Mouse (Mus musculus): ENCODE measurements around the gene Gm42742.

Gene Gm42742

DNA sequence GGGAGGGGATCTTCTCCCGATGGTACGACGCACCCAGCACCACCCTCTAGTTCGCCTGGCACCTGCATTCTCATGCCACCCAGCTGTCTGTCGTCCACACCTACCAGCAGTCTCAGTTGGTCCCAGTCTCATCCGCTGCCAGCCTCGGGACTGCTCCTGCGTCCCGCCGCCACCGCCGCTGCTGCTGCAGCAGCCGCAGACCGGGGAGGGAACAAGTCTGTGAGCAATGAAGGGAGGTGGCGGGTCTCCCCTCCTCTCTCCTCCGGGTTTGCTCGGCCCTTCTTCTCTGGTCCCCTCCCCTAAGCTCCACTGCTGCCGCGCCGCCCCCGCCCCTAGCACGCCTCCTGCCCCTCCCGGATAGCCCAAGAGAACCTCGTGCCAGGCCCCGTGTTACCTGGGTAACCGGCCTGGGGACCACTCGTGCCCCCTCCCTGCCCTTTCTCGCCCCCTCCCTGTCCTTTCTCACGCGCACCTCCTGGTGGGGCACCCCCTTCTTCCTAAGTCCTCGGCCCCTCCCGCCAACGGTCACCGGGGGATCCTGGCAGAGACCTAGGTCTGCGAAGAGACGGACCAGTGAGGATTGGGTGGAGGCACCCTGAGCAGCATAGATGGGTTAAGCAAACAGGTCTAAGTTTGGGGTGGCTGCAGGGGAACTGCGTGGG is at the start of gene Gm42742, which contains the start of gene Prrt2:
Gene Gm42742, minus strand, starts transcription at position 197 of the 662 bp plus-strand sequence.
Gene Prrt2, minus strand, starts transcription at position 311 of the 662 bp plus-strand sequence.
- DNase-seq (ENCODE audit: extremely low read depth, insufficient read length, low spot score) = peak; percentile 49

DNA sequence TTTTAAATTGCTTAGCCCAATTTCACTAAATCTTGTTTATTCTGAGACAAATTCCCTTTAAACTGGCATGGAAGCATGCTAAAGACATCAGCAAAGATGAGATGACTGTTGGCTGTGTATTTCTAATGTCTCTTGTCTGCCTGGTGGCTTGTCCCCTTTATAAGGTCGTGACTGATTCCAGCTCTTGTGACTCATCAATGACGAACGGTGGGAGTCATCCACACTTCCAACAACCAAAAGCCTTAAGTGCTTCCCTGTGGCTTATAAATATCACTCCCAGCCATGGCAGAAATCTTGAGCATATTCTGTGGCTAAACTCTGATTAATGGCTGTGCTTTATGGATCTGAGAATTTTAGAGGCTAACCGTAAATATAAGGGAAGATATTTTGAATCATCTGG is 45.4 kb upstream of the Gm42742 start:
- peak; percentile 34 for DNase-seq (ENCODE audit: extremely low read depth, insufficient read length, low spot score)

DNA sequence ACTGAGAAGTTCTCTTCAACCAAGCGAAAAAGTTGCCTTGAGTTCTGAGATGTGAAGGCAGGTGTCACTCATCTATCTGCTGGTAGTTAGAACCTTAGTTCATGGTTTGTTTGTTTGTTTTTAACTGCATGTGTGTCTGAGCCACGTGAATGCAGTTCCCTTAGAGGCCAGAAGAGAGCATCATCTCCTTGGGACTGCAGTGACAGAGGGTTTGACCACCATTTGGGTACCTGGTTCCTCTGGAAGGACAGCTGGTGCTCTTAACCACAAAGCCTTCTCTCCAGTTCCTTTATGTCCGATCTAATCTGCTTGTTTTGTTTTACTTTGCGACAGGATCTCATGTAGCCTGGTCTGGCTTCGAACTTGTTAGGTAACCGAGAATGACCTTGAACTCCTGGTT is 44.6 kb upstream of the Gm42742 start:
- no peak for DNase-seq (ENCODE audit: extremely low read depth, insufficient read length, low spot score)

DNA sequence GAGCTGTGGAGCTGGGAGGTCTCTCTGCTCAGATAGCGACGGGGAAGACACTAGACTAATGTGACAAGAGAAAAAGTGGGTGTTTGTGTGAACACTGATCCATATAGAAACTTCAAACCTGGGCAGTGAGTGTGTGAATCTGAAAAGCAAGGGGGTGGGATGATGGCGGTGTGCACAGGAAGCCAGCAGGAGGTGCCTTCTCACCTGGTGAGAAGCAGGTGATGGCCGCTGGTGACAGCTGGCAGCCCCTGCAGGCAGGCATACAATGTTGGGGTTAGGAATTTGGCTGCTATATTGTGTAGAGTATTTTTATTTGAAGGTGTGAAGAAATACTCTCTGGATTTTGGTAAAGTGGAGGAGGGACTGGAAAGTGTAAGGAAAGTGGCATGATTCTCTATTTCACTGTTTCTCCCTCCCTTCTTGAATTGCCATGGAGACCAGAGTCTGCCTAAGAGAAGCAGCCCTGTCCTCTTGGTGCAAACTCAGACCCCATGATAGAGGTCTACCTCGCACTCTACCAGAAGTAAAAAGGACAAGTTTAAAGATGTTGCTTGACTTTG is 34.2 kb upstream of the Gm42742 start:
- DNase-seq (ENCODE audit: extremely low read depth, insufficient read length, low spot score) = no peak

DNA sequence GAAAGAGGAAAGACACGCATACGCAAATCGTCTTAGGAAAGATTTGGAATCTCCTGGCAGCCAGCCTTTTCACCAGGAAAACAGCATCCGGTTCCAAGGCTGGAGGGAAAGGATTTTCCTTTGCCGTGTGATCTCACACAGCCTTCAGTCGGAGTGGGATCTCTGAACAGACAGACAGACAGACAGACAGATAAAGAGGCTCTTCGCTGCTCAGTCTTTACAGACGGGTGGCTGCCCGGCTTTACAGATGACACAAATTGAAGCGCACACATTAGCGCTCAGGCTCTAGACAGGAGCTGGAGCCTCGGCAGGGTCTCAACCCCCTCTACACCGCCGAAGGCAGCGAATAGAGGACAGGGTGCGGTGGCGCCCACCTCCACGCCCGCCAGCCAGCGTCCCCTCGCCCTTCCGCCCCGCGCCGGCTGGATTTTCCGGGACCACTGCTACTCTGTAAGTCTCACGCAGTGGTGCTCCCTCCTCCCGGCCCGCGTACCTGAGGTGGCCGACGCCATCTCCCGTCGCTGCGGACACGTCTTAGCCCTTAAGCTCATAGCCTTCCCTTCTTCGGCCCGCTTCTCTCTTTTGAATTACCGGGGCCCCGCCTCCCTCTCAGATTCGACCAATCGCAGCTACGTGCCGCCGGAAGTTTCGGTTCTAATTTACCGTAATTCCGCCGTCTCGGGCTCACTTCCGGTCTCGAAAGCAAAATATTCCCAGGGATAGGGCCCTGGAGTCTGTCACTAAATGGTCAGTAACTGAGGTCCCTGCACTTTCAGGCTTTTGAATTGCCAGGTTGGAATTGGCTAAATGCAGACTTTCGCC is 21.2 kb upstream of the Gm42742 start, which contains the start of gene Kif22:
Gene Kif22, minus strand, starts transcription at position 621 of the 822 bp plus-strand sequence.
- peak; percentile 79 for DNase-seq (ENCODE audit: extremely low read depth, insufficient read length, low spot score)

DNA sequence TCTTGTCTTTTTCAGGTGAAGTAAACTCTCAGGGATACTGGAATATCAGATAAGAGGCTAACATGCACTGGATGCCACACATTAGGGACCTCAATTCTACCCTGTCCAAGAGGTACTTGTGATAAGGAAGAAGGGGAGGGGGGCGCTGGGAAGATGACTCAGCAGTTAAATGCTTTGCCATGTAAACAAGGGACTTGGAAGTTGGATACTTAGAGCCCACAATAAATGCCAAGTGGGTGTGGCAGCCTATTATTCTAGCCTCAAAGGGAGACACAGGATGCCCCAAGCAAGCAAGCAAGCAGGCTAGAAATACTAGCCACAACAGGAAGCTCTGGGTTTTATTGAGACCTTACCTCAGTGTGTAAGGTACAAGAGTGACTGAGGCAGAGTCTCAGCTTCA is 10.3 kb upstream of the Gm42742 start:
- no peak for DNase-seq (ENCODE audit: extremely low read depth, insufficient read length, low spot score)

DNA sequence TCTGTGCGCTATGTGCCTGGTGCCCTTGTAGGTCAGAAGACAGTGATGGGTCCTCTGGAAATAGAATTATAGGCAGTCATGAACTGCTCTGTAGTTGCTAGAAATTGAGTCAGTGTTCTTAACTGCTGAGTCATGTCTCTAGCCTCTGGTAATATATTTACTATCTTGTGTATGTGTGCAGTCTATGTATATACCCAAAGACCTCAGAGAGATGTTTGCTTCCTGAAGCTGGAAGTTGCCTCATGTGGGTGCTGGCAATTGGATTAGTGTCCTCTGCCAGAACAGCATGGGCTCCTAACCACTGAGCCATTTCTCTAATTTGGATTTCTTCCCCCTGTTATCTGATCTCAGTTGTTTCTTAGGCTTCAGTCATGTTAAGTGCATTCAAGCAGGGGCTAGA is 9.3 kb upstream of the Gm42742 start:
- DNase-seq (ENCODE audit: extremely low read depth, insufficient read length, low spot score) = no peak

DNA sequence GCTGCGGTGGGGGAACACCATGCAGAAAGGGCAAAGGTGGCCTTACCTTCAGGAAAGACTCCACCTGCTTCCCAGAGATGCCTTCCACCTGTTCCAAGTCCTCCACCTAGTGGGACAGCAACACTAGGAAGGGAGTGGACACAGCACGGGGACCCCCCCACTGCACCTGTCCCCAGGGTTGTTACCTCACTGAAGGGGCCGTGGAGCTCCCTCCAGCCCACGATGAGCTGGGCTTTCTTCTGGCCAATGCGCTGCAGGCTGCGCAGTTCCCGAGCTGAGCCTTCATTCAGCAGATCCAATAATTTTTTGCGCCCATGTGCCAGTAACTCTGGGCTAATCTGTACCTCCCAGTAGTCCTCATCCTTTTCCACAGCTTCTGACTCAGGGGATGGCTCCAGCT is 7.0 kb upstream of the Gm42742 start:
- DNase-seq (ENCODE audit: extremely low read depth, insufficient read length, low spot score) = no peak

DNA sequence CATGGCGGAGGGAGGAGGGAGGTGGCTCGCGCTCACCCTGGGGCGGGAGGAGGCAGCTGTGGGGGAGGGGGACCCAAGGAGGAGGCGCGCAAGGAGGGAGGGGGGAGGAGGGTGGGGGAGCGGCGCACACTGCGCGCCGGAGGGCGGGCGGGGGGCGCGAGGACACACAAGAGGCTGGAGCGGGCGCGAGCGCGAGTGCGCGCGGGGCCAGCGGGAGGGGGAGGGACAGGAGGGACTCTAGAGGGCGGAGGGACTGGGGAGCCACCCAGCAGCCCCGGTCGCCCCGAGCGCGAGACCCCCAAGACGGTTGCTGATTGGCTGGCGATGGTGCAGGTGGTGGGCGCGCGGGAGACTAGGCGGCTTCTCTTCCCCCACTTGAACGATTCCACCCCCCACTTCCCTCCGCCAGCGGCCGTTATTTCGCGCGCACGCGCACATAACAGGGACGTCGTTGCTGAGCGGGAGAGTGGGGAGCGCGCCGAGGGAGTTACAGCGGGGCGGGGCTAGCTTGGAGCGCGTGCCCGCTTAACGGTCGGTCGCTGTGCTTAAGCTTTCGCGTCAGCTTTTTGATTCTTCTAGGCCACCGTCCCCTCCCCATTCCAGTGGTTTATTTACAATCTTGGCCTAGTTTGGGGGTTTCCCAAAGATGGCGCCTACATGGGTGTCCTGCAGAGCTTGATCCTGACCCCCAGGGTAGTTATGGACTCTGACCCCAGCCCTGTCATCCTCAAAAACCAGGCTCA is 6.3 kb upstream of the Gm42742 start, which contains the start of gene Maz:
Gene Maz, minus strand, starts transcription at position 54 of the 743 bp plus-strand sequence.
- peak; percentile 99 for DNase-seq (ENCODE audit: extremely low read depth, insufficient read length, low spot score)

DNA sequence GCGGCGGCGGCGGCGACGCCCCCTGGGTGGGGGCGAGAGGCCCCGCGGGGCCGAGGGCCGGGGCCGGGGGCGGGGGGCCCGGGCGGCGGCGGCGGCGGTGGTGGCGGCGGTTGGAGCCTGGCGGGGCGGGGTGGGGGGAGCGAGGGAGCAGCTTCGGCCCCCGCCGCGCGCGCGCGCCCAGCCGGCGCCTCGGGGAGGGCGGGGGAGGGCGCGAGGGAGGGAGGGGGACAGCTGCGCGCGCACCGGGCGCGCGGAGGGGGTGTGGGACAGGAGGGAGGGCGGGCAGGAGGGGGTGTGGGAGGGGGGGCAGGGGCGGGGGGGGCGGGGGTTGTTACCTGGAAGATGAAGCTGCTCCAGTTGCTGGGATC is 5.7 kb upstream of the Gm42742 start:
- DNase-seq (ENCODE audit: extremely low read depth, insufficient read length, low spot score) = no peak

DNA sequence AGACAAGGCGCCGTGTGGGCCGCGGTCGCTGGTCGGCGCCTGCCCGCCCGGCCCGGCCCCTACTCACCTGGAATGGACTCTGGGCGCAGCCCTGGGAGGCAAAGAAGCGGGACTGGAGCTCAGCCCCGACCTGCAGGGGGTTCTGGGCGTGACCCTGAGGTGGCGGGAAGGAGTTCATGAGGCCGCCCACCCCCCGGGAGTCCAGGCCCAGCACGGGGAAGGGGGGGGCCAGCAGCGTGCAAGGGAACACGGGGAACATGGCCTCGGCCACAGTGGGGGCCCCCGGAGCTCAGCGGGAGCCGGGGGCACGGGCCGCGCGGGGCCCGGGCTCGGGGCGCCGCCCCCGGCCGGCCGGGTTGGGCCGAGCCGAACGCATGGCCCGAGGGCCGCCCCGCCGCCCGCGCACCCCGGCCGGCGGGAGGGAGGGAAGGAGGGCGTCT is 5.3 kb upstream of the Gm42742 start:
- peak; percentile 65 for DNase-seq (ENCODE audit: extremely low read depth, insufficient read length, low spot score)

DNA sequence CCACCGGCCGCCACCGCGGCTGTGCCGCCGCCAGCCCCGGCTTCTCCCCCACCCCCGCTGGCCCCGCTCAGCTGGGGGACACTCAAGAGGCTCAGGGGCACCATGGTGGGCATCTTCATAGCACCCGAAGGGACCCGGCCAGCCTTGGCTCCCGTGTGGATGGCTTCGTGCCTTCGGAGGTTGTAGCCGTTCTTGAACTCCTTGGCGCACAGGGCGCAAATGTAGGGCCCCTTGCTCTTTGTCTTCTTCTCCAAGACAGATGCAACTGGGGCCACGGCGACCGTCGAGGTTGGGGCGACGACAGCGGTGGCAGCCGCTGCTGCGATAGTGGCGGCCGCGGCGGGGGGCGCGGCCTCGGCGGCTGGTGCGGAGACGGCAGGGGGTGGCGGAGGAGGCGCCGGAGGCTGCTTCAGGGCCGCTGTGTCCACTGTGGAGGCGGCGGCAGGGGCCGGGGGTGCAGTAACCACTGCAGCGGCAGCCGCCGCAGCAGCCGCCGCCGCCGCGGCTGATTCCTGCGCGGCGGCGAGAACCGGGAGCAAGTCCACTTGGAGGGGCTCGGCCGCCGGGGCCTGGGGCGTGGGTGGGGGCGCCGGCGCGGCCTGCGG is 4.8 kb upstream of the Gm42742 start:
- no peak for DNase-seq (ENCODE audit: extremely low read depth, insufficient read length, low spot score)

DNA sequence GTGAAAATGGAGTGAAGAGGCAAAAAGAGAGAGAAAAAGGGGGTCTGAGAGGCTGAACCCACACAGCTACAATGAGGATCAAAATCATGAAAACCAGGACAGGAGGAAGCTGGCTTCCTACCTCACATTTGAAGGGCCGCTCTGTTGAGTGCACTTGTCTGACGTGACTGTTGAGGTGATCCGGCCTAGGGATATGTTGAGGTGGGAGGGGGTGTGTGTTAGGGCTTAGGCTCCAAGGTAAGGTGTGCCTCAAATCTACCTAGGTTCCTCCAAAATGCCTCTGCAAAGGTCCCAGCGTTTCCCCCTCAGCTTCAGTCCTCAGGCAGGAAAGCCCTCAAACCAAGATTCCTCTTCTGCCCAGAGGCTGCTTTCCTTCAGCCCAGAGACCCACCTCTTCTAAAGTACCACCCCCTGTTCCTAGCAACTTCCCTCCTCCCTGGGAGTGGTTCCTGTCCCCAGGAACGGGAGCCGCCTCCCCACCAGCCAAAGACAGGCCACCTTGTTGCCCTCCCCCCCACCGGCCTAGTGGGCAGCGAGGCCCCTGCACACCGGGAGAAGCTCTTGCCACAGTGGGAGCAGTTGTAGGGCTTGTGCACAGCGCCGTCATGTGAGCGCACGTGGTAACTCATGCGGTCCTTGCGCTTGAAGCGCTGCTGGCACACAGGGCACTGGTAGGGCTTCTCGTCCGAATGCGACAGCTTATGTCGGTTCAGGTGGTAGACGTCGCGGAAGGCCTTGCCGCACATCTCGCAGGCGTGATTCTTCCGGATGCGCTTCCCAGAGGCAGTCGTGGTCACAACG is 4.1 kb upstream of the Gm42742 start:
- DNase-seq (ENCODE audit: extremely low read depth, insufficient read length, low spot score) = peak; percentile 81

DNA sequence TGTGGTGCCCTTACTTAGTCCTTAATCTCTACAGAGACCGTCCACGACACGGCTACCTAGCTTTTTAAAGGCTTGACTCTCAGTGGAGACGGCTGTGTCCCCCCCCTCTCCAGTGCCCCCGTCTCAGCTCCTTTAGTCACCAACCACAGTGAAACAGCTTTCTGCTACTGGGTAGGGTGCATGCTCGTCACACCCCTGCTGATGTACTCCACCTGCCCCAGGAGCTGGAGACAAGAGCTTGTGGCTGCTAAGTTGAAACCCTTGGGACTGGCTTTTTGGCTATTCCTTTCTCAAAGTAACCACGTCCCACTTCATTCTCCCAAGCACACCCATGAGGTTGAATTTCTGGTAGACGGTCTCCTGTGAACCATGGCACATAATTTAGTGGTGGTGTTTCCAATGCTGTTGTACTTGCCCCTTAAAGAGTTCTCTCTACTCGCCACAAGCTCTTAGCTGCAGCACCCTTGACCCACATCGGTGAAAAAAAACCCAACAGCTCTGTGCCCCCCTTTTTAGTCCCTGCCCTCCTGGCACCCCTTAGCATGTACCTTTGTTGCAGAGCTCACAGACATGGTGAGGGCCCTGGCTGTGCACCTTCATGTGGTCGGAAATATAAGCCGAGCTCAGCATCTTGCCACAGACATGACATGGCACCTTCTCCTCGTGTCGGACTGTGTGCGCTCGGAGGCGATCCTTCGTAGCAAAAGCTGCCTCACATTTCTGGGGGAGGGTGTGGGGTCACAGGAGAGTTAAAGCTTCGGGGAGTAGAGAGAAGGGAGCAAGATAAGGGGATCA is 3.2 kb upstream of the Gm42742 start:
- no peak for DNase-seq (ENCODE audit: extremely low read depth, insufficient read length, low spot score)

DNA sequence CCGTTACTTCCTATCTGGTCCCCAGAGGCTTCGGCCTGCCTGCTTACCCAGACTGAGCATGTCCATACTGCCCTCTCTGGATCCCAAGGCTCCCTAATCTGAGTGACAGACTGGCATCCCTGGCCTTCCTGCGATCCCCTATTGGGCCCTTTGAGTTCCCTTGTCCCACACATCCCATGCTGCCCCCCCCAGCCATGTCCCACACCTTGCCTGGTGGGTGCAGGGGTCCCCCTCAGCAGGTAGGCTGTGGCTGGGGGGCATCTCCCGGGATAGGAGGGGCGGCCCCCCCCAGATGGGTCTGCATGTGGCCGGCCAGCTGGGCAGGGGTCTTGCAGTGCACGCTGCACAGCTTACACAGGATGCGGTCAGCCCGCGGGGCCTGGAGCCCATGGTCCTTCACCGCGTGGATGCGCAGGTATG is 2.4 kb upstream of the Gm42742 start:
- DNase-seq (ENCODE audit: extremely low read depth, insufficient read length, low spot score) = no peak

DNA sequence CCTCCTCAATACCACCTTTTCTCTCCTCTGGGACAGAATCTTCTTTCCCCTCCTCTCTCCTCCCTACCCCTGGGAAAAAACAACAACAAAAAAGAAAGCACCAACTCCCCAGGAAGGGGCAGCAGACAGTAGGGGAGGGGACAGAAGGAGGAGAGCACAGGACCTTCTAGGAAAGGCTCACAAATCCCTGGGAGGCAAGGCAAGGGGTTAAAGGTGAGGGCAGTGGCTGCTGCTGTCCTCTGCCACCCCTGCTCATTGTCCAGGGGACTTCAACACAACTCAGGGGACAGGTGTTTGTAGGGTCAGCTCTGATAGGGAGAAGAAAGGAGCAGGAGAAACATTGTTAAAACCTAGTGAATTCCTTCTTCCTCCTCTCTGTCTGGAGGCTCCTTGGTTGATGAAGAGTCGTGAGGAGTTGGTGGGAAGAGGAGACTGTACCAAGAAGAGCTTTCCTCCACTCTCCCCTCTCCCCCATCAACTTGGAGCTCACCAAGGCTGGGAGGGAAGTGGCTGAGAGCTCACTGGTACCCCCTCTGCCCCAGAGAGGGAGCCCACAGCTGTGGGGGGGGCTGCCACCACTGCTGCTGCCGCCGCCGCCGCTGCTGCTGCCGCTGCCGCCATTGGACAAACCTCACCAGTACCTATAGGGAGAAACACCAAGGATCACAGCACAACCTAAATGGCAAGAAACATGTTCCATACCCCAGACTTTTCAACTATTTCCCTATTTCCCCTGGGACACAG is 1.8 kb upstream of the Gm42742 start:
- no peak for DNase-seq (ENCODE audit: extremely low read depth, insufficient read length, low spot score)

DNA sequence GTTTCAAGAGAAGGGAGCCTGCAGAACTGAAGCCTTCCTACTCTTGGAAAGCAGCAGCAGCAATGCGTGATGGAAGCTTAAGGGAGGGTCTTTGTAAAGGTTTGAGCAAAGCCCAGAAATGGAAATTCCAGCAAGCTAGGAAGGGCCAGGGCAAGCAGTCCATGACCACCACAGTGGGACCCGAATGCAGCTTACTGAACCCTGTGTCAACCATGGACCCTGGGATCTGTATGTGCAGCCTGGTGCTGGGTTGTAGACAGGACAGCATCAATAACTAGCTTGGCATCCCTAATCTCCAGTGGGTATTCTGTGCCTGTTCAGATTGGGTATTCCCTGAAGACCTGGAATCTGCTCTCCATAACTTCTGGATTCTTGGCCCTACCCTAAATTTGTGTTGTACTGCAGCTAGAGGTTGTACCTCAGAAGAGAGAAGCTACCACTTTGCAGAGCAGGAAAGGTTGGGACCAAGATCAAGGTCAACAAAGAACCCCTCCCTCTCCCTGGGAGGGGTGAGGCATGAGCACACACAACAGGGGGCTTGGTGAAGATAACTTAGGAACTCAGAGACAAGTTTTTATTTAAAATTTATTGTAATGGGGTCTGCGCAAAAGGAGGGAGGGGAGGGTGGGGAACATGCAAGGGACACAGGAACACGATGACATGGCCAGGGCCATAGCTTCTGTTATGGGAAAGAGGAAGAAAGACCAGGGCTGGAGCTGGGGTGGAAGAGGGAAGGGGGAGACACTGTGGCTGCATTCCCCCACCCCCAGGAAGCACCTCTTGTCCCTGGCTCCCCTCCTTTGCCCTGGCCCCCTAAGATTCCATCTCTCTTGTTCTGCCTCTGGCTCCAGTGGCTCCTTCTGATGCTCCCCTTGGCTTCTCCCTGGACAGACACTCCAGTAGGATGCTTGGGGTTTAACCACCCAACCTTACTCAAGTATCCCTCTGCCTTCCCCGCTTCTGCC is 948 bp upstream of the Gm42742 start:
- DNase-seq (ENCODE audit: extremely low read depth, insufficient read length, low spot score) = no peak
